Mouse (Mus musculus) adrenal gland, adult 18-20 months (tissue): ENCODE results near the gene Tmem217. TPM values are rescaled to one million over a fixed set of nuclear protein-coding genes. Genes with fewer than 3 reads are reported as not detected.
A peak's percentile ranks its signal among the peaks of the same experiment; 100 is the strongest.

Experiments used
- DNase-seq, 2 experiments: peaks; one replicate each; pipeline ENCODE4 v3.0.0; 2021 to 2022; ENCODE audit warnings: low spot score in 2 of 2
- long read RNA-seq, 2 experiments: library from polyadenylated mRNA; stranded (forward); transcript quantifications; one replicate each; pipeline ENCODE4 v2.0.0; 2021
- total RNA-seq, 2 experiments: library from RNA; stranded (reverse); gene quantifications; 1 replicate in 1 of 2; 2 replicates in 1 of 2; pipeline ENCODE4 v1.2.3; 2021

The Tmem217 gene
- not detected for total RNA-seq
- long read RNA-seq, experiment 1: 0 reads
- long read RNA-seq, experiment 2: 0 reads

DNA sequence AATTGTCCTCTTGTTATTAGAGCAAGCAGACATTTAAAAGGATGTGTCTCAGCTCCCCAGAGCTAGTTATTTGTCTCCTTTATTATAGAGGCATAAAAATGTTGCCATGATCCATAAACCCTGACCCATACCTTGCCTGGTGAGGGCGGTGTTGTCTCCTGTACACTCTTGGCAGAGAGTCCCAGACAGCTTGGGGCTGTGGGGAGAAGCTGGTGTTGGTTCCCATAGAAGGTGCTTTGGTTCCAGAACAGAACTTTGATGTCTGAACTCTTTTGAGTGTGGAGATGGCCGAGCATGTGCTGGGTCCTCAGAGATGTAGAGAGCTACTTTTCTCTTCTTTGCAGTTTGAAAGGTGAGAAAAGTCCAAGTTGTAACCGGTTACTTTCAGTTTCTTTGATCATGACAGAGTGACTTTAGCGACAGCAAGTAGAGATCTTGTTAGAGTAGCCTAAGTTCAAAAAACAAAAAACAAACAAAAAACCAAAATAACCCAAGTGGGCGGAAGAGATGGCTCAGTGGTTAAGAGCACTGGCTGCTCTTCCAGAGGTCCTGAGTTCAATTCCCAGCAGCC is at the start of gene Tmem217:
Tmem217 (minus strand) TSS at position 224 of the 571 bp plus-strand sequence.
- DNase-seq: no peak

DNA sequence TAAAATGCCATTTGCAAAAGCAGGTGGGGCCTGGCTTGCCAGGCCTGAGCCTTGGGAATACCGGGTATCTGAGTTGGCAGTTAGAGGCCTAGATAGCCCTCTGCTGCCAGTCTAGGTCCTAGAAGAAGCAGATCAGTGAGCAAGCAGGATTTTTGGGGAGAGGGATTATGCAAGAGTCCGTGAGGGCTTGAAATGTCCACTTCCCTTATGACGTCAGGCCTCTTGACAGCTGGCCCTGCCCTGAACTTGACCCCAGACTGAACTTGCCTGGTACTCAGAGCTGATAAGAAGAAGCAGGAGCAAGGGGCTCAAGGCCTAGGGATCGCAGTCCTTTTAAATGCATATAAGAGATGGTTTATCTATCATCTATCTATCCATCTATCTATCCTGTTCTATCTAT is 49.2 kb upstream of the Tmem217 start:
- peak in 1 of 2 experiments; percentile 31 for DNase-seq

DNA sequence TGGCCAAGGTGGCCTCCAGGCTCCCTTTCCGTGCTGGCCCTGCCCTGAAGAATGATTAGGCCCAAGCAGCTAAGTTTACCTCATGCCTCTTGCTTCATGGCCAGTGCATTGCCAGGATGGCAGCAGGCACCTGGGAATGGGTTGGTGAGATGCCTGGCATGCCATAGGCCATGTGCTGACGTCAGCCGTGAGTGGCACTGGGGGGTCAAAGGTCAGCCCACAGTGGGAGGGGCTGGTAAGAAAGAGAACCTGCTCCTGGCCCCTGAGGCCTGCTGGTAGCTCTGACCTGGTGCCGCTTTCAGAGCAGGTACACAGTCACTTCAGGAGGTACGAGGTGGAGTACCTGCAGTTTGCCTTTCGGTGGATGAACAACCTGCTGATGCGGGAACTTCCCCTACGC is 47.4 kb upstream of the Tmem217 start:
- no peak for DNase-seq

DNA sequence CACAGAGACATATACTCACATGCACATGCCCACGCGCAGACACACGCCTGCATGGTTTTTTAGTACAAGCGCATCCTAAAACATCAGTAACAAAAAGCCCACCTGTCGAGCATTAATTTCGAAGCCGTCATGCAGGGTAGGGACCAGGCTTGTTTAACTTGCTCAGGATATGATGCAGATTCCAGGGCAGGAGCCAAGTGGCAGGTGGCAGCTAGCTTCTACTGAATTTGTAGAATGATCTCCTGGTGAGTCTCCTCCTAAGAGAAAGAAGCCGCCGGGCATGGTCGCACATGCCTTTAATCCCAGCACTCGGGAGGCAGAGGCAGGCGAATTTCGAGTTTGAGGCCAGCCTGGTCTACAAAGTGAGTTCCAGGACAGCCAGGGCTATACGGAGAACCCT is 46.9 kb upstream of the Tmem217 start:
- DNase-seq: no peak

DNA sequence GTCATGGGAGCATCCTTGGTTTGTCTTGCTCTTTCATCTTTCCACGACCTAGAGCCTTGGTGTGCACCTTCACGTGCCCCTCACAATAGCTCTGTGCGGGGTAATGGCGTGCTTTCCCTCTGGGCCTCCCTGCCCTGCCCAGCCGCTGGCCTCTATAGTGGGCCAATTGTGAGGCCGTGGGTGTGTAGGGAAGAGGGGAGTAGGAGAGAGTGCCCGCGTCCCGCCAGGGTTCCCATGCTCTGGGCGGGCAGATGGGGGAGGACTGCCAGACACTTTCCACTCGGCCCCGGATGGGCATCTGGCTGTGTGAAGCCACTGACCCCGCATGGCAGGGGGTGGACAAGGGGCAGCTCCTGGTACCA is 44.6 kb upstream of the Tmem217 start:
- no peak for DNase-seq

DNA sequence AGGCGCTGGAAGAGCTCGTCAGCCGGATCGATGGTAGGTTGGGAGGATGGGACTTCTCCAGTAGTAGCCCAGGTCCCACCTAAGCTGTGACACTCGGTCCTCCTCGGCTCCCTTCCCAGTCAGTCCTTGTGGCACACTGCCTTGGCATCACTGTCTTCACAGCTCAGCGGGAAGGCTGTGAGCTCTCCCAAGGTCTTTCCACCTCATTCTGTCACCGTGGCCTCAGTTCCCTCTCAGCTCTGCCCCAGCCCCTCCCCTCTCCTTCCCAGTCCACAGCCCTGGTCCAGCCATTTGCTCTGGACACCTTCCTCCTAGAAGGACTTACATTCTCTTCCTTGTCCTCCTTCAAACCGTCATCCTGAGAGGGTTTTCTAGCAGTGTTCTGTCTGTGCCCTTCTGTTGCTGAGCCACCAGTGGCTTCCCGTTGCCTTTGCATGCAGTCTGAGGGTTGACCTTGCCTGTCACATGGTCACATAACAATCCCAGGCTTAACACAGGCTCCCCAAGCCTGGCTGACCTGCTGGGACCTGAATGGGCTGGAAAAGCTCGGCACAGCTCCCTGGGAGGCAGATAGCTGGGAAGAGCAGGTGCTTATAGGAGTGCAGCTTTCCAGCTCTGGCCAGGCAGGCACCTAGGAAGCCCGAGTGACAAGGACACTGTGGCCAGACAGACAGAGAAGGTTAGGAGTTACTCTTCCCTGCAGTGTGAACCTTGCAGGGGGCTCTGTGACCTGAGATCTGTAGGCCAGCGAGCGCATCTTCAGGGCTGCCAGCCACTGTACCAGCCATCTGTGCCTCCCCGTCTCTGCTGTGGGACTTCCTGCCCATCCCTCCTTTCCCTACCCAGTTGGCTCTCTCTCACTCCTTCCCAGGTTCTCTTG is 43.9 kb upstream of the Tmem217 start:
- no peak for DNase-seq

DNA sequence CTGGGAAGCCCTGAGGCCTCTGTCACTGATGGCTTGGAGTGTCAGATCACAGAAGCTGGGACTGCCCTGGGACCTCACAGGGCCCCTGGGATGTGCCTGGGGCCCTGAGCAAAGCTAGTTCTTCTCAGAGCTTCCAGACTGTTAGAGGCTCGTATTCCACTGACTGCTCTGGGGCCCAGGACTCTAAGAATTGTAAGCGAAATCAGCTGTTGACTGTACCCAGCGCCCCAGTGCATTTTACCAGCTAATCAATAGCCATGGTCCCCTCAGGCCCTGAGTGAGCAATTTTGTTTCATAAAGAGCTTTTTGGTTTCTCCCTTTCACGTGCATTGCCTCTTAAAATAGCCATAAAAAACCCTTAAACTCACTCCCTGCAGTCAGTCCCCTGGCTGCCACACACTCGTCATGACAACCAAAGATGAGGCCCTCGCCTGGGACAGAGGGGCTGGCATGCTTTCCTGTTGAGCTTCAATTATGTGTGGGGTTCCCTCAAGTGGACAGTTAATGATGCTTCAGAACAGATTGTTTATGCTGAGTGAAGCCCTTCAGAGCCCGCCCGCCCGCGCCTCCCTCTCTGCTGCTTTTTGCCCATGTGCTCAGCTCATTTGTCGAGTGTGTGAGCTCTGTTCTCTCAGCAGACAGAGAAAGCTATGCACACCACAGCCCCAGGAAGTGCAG is 37.2 kb upstream of the Tmem217 start:
- DNase-seq: no peak

DNA sequence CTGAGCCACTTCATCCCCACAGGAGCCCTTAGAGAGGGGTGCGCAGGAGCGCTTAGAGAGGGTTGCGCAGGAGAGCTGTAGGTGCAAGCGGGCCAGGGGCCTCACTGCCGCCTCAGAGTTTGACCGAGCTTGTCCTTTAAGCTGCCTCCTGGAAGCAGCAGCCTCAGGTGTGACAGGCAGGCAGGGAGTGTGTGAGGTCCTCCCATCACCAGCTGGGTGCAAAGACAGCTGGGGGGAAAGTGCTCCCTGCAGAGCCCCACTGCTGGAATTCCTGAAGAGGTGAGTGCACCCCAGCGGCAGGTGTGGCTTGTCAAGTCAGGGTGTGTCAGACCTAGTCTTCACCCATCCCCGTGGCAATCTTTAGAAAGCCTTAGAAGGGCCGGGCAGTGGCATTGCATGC is 34.7 kb upstream of the Tmem217 start:
- no peak for DNase-seq

DNA sequence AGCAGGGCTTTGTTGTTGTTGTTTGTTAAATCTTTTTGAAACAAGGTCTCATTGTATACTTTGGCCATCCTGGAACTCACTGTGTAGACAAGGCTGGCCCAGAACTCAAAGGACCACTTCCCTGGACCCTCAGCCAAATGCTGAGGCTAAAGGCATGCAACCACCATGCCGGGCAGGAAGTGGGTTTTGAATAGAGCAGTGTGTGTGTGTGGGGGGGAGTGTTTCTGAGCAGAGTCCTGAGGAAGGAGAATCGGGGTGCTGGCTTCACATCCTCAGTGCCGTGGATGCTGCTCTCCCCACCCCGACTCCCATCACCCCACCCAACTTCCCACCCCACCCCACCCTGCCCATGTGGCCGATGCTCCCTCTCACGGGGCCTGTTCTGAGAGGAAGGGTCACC is 33.3 kb upstream of the Tmem217 start:
- DNase-seq: no peak

DNA sequence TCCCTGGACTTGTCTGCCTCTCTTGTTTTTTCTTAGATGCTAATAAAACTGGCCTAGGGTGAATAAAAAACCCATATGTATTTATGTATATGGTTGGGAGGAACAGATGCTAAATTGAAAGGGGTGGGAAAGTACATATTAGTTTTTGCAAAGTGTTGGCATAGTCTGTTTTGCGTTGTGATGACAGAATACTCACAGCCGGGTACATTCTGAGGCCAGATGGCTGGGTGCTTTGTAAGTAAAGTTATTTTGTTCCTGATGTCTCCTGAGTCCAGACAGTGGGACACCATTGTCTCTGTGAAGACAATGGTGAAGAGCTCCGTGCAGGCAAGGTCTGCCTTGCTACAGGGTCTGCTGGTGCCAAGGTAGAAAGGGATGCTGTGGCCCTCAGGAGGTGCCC is 32.6 kb upstream of the Tmem217 start:
- DNase-seq: no peak

DNA sequence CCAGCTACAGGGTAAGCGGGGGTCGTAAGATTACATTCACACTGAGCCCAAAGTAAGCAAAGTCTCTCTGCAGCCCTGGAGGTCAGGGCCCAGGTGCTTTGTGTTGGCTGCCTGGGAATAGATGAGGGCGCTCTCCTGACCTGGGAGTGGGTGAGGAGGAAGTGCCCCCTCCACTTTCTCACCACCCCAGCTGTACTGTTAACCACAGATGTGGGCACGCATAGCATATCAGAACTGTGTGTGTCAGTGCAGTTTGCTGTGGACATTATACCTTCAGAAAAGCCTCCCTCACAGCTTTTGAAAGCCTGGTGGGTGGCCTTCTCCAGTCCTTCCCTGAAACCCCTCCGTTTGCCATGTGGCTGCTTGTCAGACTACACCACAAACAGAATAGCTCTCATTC is 32.1 kb upstream of the Tmem217 start:
- no peak for DNase-seq

DNA sequence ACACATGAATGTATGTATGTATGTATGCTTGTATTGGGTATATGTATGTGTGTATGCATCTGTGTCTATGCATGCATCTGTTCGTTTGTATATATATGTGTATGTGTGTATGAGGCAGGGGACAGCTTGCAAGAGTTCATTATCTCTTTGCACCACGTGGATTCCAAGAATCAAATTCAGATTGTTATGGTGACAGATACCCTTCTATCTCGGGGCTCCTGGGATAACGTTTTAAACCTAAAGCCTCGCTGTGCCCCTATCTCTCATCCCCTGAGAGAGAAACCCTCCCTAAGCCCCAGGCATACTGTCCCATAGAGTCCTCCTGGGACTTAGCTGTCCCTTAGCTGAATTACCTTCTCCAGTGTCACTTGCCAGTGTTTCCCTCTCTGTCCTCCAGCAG is 31.4 kb upstream of the Tmem217 start:
- no peak for DNase-seq

DNA sequence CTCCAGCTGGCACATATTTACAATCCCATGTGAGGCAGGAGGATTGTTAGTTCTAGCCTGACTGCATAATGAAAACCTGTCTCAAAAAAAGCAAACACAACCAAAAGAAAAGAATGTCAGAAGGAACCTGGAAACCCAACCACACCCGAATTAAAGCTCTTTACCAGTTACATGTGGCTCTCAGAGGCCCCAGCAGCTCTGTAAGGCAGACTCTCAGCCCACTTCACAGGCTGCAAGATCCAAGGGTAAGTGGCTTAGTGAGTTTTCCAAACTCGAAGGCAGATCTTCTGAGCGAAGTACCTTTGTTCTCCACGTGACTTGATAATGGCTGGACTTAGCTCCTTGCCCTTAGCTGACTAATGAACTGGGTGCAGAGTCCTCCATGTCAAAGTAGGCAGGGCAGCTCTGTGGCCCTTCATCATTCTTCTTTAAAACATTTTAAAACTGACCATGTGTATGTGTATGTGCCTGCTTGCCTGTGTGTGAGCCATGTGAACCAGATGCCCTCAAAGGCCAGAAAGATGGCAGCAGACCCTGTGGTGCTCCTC is 27.5 kb upstream of the Tmem217 start:
- DNase-seq: no peak

DNA sequence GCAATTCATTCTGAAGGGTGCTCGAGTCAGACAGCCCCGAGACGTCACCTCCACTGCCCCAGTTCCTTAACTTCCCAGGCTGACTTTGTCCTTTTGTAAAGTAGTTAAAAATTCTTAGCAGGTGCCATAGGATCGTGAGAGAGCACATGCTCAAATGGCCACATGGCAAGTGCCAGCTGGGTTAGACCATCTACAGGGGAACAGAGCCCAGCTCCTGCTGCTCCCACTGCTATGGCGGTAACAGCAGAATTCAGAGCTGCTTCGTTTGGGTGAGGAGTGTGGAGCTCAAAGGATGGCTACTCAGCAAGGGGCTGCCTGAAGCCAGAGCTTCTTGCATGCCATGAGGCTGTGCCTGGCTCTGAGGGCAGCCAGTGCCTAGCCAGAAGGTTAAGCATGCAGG is 17.6 kb upstream of the Tmem217 start:
- DNase-seq: no peak

DNA sequence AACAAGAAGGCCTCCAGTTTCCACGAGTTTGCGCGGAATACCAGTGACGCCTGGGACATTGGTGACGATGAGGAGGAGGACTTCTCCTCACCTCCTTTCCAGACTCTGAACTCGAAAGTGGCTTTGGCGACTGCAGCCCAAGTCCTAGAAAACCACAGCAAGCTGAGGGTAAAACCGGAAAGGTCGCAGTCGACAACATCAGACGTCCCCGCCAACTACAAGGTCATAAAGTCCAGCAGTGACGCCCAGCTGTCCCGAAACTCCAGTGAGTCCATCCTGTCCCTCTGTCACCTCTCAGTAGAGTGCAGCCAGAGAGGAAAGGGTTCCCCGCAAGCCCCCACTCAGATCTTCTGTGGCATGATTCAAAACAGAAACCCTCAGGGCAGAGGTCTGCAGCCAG is 16.2 kb upstream of the Tmem217 start:
- peak in 1 of 2 experiments; percentile 10 for DNase-seq

DNA sequence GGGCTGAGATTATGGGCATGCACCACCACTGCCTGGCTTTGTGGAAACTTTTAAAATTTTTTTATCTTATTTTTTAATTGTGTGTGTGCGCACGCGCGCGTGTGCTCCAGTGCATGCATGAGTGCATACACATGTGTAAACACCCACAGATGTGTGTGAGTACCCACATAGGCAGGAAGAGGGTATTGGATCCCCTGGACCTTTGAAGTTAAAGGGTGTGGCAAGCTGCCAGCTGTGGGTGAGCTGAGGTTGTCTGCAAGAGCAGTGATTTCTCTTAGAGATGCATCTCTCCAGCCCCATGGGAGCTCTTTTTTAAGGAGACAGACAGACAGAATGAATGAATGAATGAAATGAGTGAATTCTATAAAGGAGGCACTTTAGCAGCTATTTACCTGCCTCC is 13.3 kb upstream of the Tmem217 start:
- DNase-seq: no peak

DNA sequence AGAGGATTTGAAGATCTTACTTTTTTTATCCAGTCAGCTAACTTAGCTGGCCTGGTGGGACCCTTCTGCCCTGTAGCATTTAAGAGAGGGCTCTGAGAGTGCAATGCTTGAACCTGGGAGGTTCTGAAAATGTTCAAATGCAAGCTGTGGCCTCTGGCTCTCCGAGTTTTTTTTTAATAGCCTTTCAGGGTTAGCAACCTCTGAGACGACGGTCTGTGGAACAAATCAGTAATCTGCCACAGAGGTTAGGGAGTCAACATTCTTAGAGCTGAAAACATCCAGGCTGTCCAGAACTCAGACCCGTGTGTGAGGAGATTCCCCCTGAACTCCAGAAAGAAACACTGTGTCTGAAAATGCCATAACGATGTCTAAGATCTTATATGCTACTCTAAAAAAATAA is 6.3 kb upstream of the Tmem217 start:
- no peak for DNase-seq

DNA sequence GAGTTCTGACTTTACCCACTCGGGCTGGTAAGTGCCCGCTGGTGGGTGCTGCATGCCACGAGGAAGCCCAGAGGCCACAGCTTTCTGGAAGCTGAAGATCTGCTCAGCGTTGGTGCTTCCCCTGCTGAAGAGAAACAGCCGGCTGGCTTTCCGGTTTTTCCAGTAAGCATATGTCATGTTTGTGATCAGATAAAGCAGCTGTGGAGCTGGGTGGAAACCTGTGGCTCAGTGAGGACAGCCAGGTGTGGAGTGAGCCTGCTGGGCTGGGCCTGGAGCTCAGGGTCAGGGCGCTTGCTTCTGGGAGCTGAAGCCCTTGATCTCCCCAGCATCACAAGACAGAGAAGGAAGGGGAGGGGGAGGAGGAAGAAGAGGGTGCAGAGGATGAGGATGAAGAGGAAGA is 4.7 kb upstream of the Tmem217 start:
- no peak for DNase-seq

DNA sequence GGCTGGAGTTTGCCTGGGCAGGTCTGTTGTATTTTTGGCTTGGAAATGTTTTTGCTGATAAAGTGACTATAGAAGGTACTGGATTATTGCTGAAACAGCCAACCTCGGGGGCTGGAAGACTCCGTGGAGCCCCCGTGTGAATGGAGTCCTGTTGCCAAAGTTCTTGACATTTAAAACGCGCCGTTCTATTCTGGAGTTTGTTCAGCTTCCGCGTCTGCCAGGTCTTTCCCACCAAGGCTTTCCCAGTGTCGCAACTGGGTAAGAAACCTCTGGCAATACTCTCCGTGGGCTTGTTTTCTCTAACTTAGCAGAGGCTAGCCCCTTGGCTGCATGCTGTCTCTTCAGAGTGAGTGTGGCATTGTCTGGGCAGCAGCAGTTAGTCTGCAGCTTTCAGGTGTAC is 4.3 kb upstream of the Tmem217 start:
- DNase-seq: peak in 1 of 2 experiments; percentile 22

DNA sequence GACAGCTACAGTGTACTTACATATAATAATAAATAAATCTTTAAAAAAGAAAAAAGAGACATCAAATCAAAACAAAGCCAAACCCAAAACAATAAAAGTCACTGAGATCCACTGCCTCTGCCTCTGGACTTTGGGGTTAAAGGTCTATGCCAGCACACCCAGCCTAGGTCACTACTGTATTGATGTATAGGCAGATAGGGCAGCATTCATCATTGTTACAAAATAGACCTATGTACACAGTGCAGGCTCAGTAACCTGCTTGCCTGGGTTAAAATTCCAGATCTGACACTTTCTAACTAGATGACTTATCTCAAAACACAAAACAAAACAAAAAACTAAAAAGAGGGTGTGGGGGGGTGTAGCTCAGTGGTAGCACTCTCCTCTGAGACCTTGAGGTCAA is 2.0 kb upstream of the Tmem217 start:
- no peak for DNase-seq

DNA sequence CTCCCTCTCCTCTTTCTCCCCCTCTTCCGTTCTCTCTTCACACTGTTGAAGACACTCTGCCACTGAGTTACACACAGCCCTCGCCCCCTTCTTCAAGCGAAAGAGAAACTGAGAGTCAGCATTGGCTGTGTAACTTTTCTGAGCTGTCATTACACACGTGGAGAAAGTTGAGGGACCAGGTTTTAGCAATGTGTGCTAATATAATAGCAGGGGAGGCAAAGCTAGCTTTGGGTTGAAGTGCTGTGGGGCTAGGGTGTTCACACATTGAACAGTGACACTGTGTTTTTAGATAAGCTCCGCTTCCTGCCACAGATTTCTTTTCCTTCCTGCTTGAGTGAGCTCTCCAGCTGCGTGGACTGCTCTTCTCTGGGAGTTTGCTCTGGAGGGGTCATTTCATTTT is 1.2 kb downstream of the Tmem217 start:
- no peak for DNase-seq
